In genomic region chr11:101873909-101874308, GRCm38 (mm10) we compare ENCODE assay signal across 15 mouse cellular contexts. TPM values are rescaled to one million over a fixed set of nuclear protein-coding genes. Genes with fewer than 3 reads are reported as not detected.
DNase-seq lines count a peak whose midpoint lies in the region; ATAC-seq lines count a peak whose summit lies in the region.
"Had no signal": no experiment of that assay in that cellular context is flagged by ENCODE, and none has a peak within 500 bp of the region (broad histone marks: within the 10 kb centered on the region; RNA-seq: fewer than 3 reads in every experiment).

No protein-coding gene starts in this region.

- H3K36me3 ChIP-seq in heart, embryonic 10.5 days: no peaks in the 10 kb centered on the region
- H3K36me3 ChIP-seq in heart, embryonic 15.5 days: no peaks in the 10 kb centered on the region
- no peaks in the 10 kb centered on the region for H3K36me3 ChIP-seq in stomach, embryonic 15.5 days
- H3K36me3 ChIP-seq in midbrain, embryonic 14.5 days (ENCODE audit: control insufficient read depth, insufficient read depth, low read length): no peaks in the 10 kb centered on the region
- H3K36me3 ChIP-seq: forebrain, embryonic 15.5 days; hindbrain, embryonic 10.5 days; midbrain, embryonic 13.5 days; neural tube, embryonic 15.5 days had no signal

- no peak overlapping the region for H3K9ac ChIP-seq in heart, embryonic 15.5 days
- H3K9ac ChIP-seq in stomach, embryonic 15.5 days: no peak overlapping the region
- no peak overlapping the region for H3K9ac ChIP-seq in midbrain, embryonic 14.5 days (replicated peaks; ENCODE audit: low read length)
- H3K9ac ChIP-seq: forebrain, embryonic 15.5 days; midbrain, embryonic 13.5 days; neural tube, embryonic 15.5 days had no signal

- H3K27me3 ChIP-seq in heart, embryonic 10.5 days (ENCODE audit: insufficient read depth, poor library complexity, severe bottlenecking): no peaks in the 10 kb centered on the region
- no peaks in the 10 kb centered on the region for H3K27me3 ChIP-seq in heart, embryonic 15.5 days
- H3K27me3 ChIP-seq in stomach, embryonic 15.5 days (replicated peaks): no peaks in the 10 kb centered on the region
- H3K27me3 ChIP-seq in midbrain, embryonic 14.5 days (ENCODE audit: control insufficient read depth, insufficient read depth, low read length): no peaks in the 10 kb centered on the region
- H3K27me3 ChIP-seq: forebrain, embryonic 15.5 days; midbrain, embryonic 13.5 days; neural tube, embryonic 15.5 days had no signal

- no peak overlapping the region for H3K4me3 ChIP-seq in heart, embryonic 10.5 days
- no peak overlapping the region for H3K4me3 ChIP-seq in heart, embryonic 15.5 days
- H3K4me3 ChIP-seq in stomach, embryonic 15.5 days (replicated peaks): no peak overlapping the region
- no peak overlapping the region for H3K4me3 ChIP-seq in midbrain, embryonic 14.5 days (replicated peaks; ENCODE audit: low read depth, low read length)
- H3K4me3 ChIP-seq: forebrain, embryonic 15.5 days; hindbrain, embryonic 10.5 days; midbrain, embryonic 13.5 days; neural tube, embryonic 15.5 days had no signal

- no peaks in the 10 kb centered on the region for H3K9me3 ChIP-seq in heart, embryonic 10.5 days
- no peaks in the 10 kb centered on the region for H3K9me3 ChIP-seq in heart, embryonic 15.5 days (replicated peaks)
- H3K9me3 ChIP-seq in stomach, embryonic 15.5 days: no peaks in the 10 kb centered on the region
- H3K9me3 ChIP-seq in midbrain, embryonic 14.5 days (ENCODE audit: control insufficient read depth, low read length): no peaks in the 10 kb centered on the region
- H3K9me3 ChIP-seq: forebrain, embryonic 15.5 days; hindbrain, embryonic 10.5 days; midbrain, embryonic 13.5 days; neural tube, embryonic 15.5 days had no signal

- peak; percentile 47 for ATAC-seq in heart, embryonic 15.5 days (replicated peaks; ENCODE audit: insufficient number of reproducible peaks, insufficient read depth, low FRiP score, low read depth)
- ATAC-seq in stomach, embryonic 15.5 days (ENCODE audit: insufficient read depth, low FRiP score, low read depth): no peak
- no peak for ATAC-seq in midbrain, embryonic 14.5 days (ENCODE audit: low FRiP score, low TSS enrichment)
- ATAC-seq: forebrain, embryonic 15.5 days; midbrain, embryonic 13.5 days had no signal

- DNase-seq in heart, adult 11 months: peak; percentile 92
- DNase-seq in heart, embryonic 10.5 days (ENCODE audit: low spot score): no peak
- DNase-seq in lung, postnatal 10 days: peak; percentile 39
- no peak for DNase-seq in lung, adult 18-20 months
- no peak for DNase-seq in midbrain, embryonic 14.5 days
- no peak for DNase-seq in embryo, embryonic 10 days (ENCODE audit: low spot score)
- DNase-seq: adrenal gland, adult 8-10 months; thymus, adult 18-20 months had no signal

- WGBS in heart, embryonic 10.5 days: 46% methylated on average over 8 of the region's 8 CpGs
- WGBS in heart, embryonic 15.5 days: 32% methylated on average over 8 of the region's 8 CpGs
- WGBS in stomach, embryonic 15.5 days: 46% methylated on average over 8 of the region's 8 CpGs
- WGBS in midbrain, embryonic 14.5 days: 83% methylated on average over 8 of the region's 8 CpGs

- H3K4me1 ChIP-seq in heart, embryonic 10.5 days: peaks cover 42% of the 10 kb centered on the region
- peaks cover 20% of the 10 kb centered on the region for H3K4me1 ChIP-seq in heart, embryonic 15.5 days (replicated peaks)
- H3K4me1 ChIP-seq in stomach, embryonic 15.5 days: peaks cover 20% of the 10 kb centered on the region
- peaks cover 4% of the 10 kb centered on the region; the same call in 1 of the 2 replicates for H3K4me1 ChIP-seq in midbrain, embryonic 14.5 days (ENCODE audit: control insufficient read depth, insufficient read depth, low read length)

- H3K4me2 ChIP-seq in heart, embryonic 15.5 days: no peak overlapping the region
- no peak overlapping the region for H3K4me2 ChIP-seq in stomach, embryonic 15.5 days
- no peak overlapping the region for H3K4me2 ChIP-seq in midbrain, embryonic 14.5 days (ENCODE audit: low read length)
- H3K4me2 ChIP-seq: forebrain, embryonic 15.5 days; midbrain, embryonic 13.5 days; neural tube, embryonic 15.5 days had no signal

- H3K27ac ChIP-seq in heart, embryonic 10.5 days: no peak overlapping the region
- H3K27ac ChIP-seq in heart, embryonic 15.5 days: peak overlapping the region; percentile 7; the same call in 1 of the 2 replicates
- H3K27ac ChIP-seq in stomach, embryonic 15.5 days: peak overlapping the region; percentile 36; the same call in 1 of the 2 replicates
- no peak overlapping the region for H3K27ac ChIP-seq in midbrain, embryonic 14.5 days (replicated peaks; ENCODE audit: low read depth, low read length)
- H3K27ac ChIP-seq: forebrain, embryonic 15.5 days; hindbrain, embryonic 10.5 days; kidney, postnatal 0 days; midbrain, embryonic 13.5 days; neural tube, embryonic 15.5 days had no signal

RNA-seq across cellular contexts. Expression of gene Meox1, which starts 20.3 kb away (rescaled TPM):
- polyA plus RNA-seq in heart, embryonic 10.5 days (2016; fragmentation: Nextera tagmentation; extraction: Ambion mirVana): 5.7 and 8.2 TPM in 2 replicates
- polyA plus RNA-seq in heart, embryonic 15.5 days (2015; fragmentation: Nextera tagmentation; extraction: Ambion mirVana): 15.7 and 19.8 TPM in 2 replicates
- 5.0 and 5.3 TPM in 2 replicates for polyA plus RNA-seq in stomach, embryonic 15.5 days (2015; fragmentation: Nextera tagmentation; extraction: Ambion mirVana)
- 0.25 and 0.40 TPM in 2 replicates for polyA plus RNA-seq in midbrain, embryonic 14.5 days (2014; fragmentation: Nextera tagmentation; extraction: Ambion mirVana)

Comparison
In these comparisons a context has a peak if more than half of its experiments do, and no peak if none do; other contexts are left out.
1. DNase-seq: peak in heart, adult 11 months (single experiment) and lung, postnatal 10 days (single experiment); none in heart, embryonic 10.5 days (single experiment), lung, adult 18-20 months (0 of 2), midbrain, embryonic 14.5 days (single experiment) and embryo, embryonic 10 days (single experiment).
2. H3K27ac ChIP-seq: peak in heart, embryonic 15.5 days (single experiment) and stomach, embryonic 15.5 days (single experiment); none in heart, embryonic 10.5 days (single experiment) and midbrain, embryonic 14.5 days (single experiment).